Mouse (Mus musculus): ENCODE results near the gene Neurl4. TPM values are rescaled to one million over a fixed set of nuclear protein-coding genes. Genes with fewer than 3 reads are reported as not detected.

Gene Neurl4
- total and polyA plus RNA-seq, 2 experiments from 2014 or later, result 16.7 to 112 TPM

GRCm38 (mm10) chr11:69876186-69876585, 24.7 kb upstream of the Neurl4 start:
- ATAC-seq (ENCODE audit: low FRiP score), result no peak
- WGBS, result 68% methylated on average over 7 of the region's 7 CpGs
- DNase-seq (ENCODE audit: low spot score), result no peak
- no peaks in the 10 kb centered on the region for H3K36me3 ChIP-seq (ENCODE audit: insufficient read depth, low read length)
- no peaks in the 10 kb centered on the region for H3K9me3 ChIP-seq (ENCODE audit: low read length)
- TF ChIP-seq CTCF (IDR thresholded peaks at IDR 0.05), result no peak
- H3K27me3 ChIP-seq (ENCODE audit: insufficient read depth, low read length), result no peaks in the 10 kb centered on the region
- H3K4me1 ChIP-seq (ENCODE audit: insufficient read depth, low read length), result no peaks in the 10 kb centered on the region
- H3K4me2 ChIP-seq (ENCODE audit: low read depth, low read length, poor library complexity, severe bottlenecking), result no peak overlapping the region
- no peak overlapping the region for H3K4me3 ChIP-seq (ENCODE audit: low read depth, low read length)
- H3K9ac ChIP-seq (replicated peaks; ENCODE audit: low read length, poor library complexity, severe bottlenecking), result no peak overlapping the region
- no peak overlapping the region for H3K27ac ChIP-seq (ENCODE audit: low read depth, low read length)

- TF ChIP-seq CTCF (IDR thresholded peaks at IDR 0.05), result peak; percentile 80
- Histone ChIP-seq H3K9me3 (ENCODE audit: low read length) (no peaks in the 10 kb centered on the region), H3K4me3 (ENCODE audit: low read depth, low read length) (no peak overlapping the region), H3K27ac (ENCODE audit: low read depth, low read length) (no peak overlapping the region), H3K36me3 (ENCODE audit: insufficient read depth, low read length) (no peaks in the 10 kb centered on the region), H3K4me1 (ENCODE audit: insufficient read depth, low read length) (no peaks in the 10 kb centered on the region), H3K27me3 (ENCODE audit: insufficient read depth, low read length) (no peaks in the 10 kb centered on the region), H3K4me2 (ENCODE audit: low read depth, low read length, poor library complexity, severe bottlenecking) (peak overlapping the region; percentile 10; the same call in 1 of the 2 replicates), H3K9ac (replicated peaks; ENCODE audit: low read length, poor library complexity, severe bottlenecking) (no peak overlapping the region)
- no peak for ATAC-seq (ENCODE audit: low FRiP score)
- peak; percentile 83 for DNase-seq (ENCODE audit: low spot score)
- WGBS, result 3% methylated on average over 12 of the region's 12 CpGs
Measured at GRCm38 (mm10) chr11:69876867-69877266, 24.0 kb upstream of the Neurl4 start.

- ATAC-seq (ENCODE audit: low FRiP score), result no peak
- H3K36me3 ChIP-seq (ENCODE audit: insufficient read depth, low read length), result no peaks in the 10 kb centered on the region
- H3K9ac ChIP-seq (replicated peaks; ENCODE audit: low read length, poor library complexity, severe bottlenecking), result 0 out of 2 replicates have a peak within 1 kb of the TSS, but pooled peaks have one; percentile 24
Measured at GRCm38 (mm10) chr11:69877878-69878277, 23.0 kb upstream of the Neurl4 start, which contains the start of gene Tmem95. Gene Tmem95 (minus strand): TSS chr11:69878018.

GRCm38 (mm10) chr11:69878399-69878798, 22.5 kb upstream of the Neurl4 start:
- no peak overlapping the region for H3K4me2 ChIP-seq (ENCODE audit: low read depth, low read length, poor library complexity, severe bottlenecking)
- DNase-seq (ENCODE audit: low spot score), result peak; percentile 18
- no peak overlapping the region for H3K4me3 ChIP-seq (ENCODE audit: low read depth, low read length)
- H3K9ac ChIP-seq (replicated peaks; ENCODE audit: low read length, poor library complexity, severe bottlenecking), result 0 out of 2 replicates have a peak overlapping the region, but pooled peaks have one; percentile 24
- H3K36me3 ChIP-seq (ENCODE audit: insufficient read depth, low read length), result no peaks in the 10 kb centered on the region
- 0 out of 2 replicates have a peak overlapping the region, but pooled peaks have one; percentile 32 for H3K27ac ChIP-seq (ENCODE audit: low read depth, low read length)
- WGBS, result 42% methylated on average over 3 of the region's 3 CpGs
- no peak for ATAC-seq (ENCODE audit: low FRiP score)
- no peaks in the 10 kb centered on the region for H3K9me3 ChIP-seq (ENCODE audit: low read length)
- no peak for TF ChIP-seq CTCF (IDR thresholded peaks at IDR 0.05)
- no peaks in the 10 kb centered on the region for H3K27me3 ChIP-seq (ENCODE audit: insufficient read depth, low read length)
- H3K4me1 ChIP-seq (ENCODE audit: insufficient read depth, low read length), result no peaks in the 10 kb centered on the region

More at GRCm38 (mm10) chr11:69877878-69878277, 23.0 kb upstream of the Neurl4 start, which contains the start of gene Tmem95:
- peak within 1 kb of the TSS; percentile 10; the same call in 1 of the 2 replicates for H3K4me2 ChIP-seq (ENCODE audit: low read depth, low read length, poor library complexity, severe bottlenecking)
- H3K4me3 ChIP-seq (ENCODE audit: low read depth, low read length), result no peak within 1 kb of the TSS
- no peaks in the 10 kb centered on the region for H3K9me3 ChIP-seq (ENCODE audit: low read length)
- DNase-seq (ENCODE audit: low spot score), result no peak
- TF ChIP-seq CTCF (IDR thresholded peaks at IDR 0.05), result no peak
- no peaks in the 10 kb centered on the region for H3K27me3 ChIP-seq (ENCODE audit: insufficient read depth, low read length)
- H3K27ac ChIP-seq (ENCODE audit: low read depth, low read length), result 0 out of 2 replicates have a peak within 1 kb of the TSS, but pooled peaks have one; percentile 32
- H3K4me1 ChIP-seq (ENCODE audit: insufficient read depth, low read length), result no peaks in the 10 kb centered on the region
- WGBS, result 87% methylated on average over 11 of the region's 11 CpGs

GRCm38 (mm10) chr11:69878952-69879351, 21.9 kb upstream of the Neurl4 start:
- no peak overlapping the region for H3K9ac ChIP-seq (replicated peaks; ENCODE audit: low read length, poor library complexity, severe bottlenecking)
- no peak overlapping the region for H3K4me2 ChIP-seq (ENCODE audit: low read depth, low read length, poor library complexity, severe bottlenecking)
- H3K27me3 ChIP-seq (ENCODE audit: insufficient read depth, low read length), result no peaks in the 10 kb centered on the region
- no peaks in the 10 kb centered on the region for H3K9me3 ChIP-seq (ENCODE audit: low read length)
- H3K27ac ChIP-seq (ENCODE audit: low read depth, low read length), result no peak overlapping the region
- WGBS, result 93% methylated on average over 6 of the region's 6 CpGs
- no peak overlapping the region for H3K4me3 ChIP-seq (ENCODE audit: low read depth, low read length)
- DNase-seq (ENCODE audit: low spot score) (no peak), ATAC-seq (ENCODE audit: low FRiP score) (no peak)
- no peaks in the 10 kb centered on the region for H3K4me1 ChIP-seq (ENCODE audit: insufficient read depth, low read length)
- no peak for TF ChIP-seq CTCF (IDR thresholded peaks at IDR 0.05)
- no peaks in the 10 kb centered on the region for H3K36me3 ChIP-seq (ENCODE audit: insufficient read depth, low read length)

GRCm38 (mm10) chr11:69879711-69880110, 21.2 kb upstream of the Neurl4 start:
- Histone ChIP-seq H3K4me2 (ENCODE audit: low read depth, low read length, poor library complexity, severe bottlenecking) (peak overlapping the region; percentile 78), H3K27ac (ENCODE audit: low read depth, low read length) (no peak overlapping the region), H3K27me3 (ENCODE audit: insufficient read depth, low read length) (no peaks in the 10 kb centered on the region), H3K4me1 (ENCODE audit: insufficient read depth, low read length) (no peaks in the 10 kb centered on the region), H3K36me3 (ENCODE audit: insufficient read depth, low read length) (no peaks in the 10 kb centered on the region), H3K9ac (replicated peaks; ENCODE audit: low read length, poor library complexity, severe bottlenecking) (no peak overlapping the region), H3K9me3 (ENCODE audit: low read length) (no peaks in the 10 kb centered on the region), H3K4me3 (ENCODE audit: low read depth, low read length) (no peak overlapping the region)
- ATAC-seq (ENCODE audit: low FRiP score) (no peak), DNase-seq (ENCODE audit: low spot score) (no peak)
- 63% methylated on average over 15 of the region's 15 CpGs for WGBS
- no peak for TF ChIP-seq CTCF (IDR thresholded peaks at IDR 0.05)
